Mouse (Mus musculus) bone marrow macrophage, adult 2 months (primary cell): ENCODE measurements around the gene Ypel3.

Experiments
- CTCF ChIP-seq: IDR thresholded peaks from 2 replicates; pipeline ENCODE4 v1.5.1; 2012; ENCODE audit warnings: low read depth, mild to moderate bottlenecking, low read length, moderate library complexity
- POLR2A ChIP-seq: IDR thresholded peaks from 2 replicates; pipeline ENCODE4 v1.6.1; 2012; ENCODE audit warnings: mild to moderate bottlenecking, low read depth, low read length, borderline replicate concordance

GRCm38 (mm10) chr7:126807405-126807804, 30.6 kb downstream of the Ypel3 start:
- TF ChIP-seq CTCF (no peak), POLR2A (no peak)
